Mouse (Mus musculus): ENCODE data around the gene Gm28961. TPM values are rescaled to one million over a fixed set of nuclear protein-coding genes. Genes with fewer than 3 reads are reported as not detected.
"Not testable (repeated sequence)": the region's sequence is repeated elsewhere in the genome, so short reads cannot be mapped to it uniquely, and the experiment has no call there.

The Gm28961 gene
- not detected in 2 replicates for polyA plus RNA-seq (2011; ENCODE audit: insufficient read length, low read depth, missing spikeins)

DNA sequence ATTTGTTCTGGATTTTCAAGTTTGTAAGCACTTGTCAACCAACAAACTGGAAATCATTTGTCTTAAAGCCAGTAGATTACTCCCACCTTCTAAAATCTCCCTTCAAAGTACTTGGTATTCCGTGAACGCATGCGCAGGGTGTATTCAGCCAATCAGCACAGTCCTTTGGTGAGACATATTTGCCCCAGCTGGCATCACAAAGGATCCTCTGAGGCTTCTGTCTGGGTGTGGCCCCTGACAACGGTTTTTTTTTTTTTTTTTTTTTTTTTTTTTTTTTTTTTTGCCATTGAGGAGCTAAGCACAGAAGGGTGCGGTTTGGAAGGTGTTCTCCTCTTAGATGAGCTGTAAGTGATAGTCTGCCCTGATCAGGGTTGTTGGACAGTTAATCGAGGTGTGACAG is at the start of gene Gm28961:
TSS of gene Gm28961 (plus strand) at position 301 of the 400 bp plus-strand sequence.
- not testable (repeated sequence) for H3K4me1 ChIP-seq (ENCODE audit: control insufficient read depth, insufficient read depth, low read length); H3K4me3 ChIP-seq (ENCODE audit: insufficient read depth, low read length); H3K27ac ChIP-seq (ENCODE audit: insufficient read depth, low read length)

Other genes starting within 250 kb of the Gm28961 start
- gene Gm21943, start 172.0 kb upstream of the Gm28961 start, polyA plus RNA-seq (2011; ENCODE audit: insufficient read length, low read depth, missing spikeins) = not detected in 2 replicates